Mouse (Mus musculus): ENCODE measurements at regions not wholly inside any gene's neighbourhood (a gene's known extent, or its start where the extent isn't known, plus 50 kb on each side); places are given as distances from the start of the nearest gene placed in this dataset.

DNA sequence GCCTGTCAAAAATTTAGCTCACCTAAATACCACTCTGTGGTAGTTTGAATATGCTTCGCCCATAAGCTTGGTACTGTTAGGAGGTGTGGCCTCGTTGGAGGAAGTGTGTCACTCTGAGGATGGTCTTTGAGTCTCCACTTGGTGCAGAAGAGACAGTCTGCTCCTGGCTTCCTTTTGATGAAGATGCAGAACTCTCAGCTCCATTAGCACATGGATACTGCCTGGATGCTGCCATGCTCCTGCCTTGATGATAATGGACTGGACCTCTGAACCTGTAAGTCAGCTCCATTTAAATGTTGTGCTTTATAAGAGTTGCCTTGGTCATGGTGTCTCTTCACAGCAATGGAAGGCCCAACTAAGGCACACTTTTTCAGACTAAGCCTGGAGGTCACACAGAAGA lies 56.9 kb upstream of the Pik3r1 start:
- no peak for DNase-seq (ENCODE audit: low read depth, low spot score)

DNA sequence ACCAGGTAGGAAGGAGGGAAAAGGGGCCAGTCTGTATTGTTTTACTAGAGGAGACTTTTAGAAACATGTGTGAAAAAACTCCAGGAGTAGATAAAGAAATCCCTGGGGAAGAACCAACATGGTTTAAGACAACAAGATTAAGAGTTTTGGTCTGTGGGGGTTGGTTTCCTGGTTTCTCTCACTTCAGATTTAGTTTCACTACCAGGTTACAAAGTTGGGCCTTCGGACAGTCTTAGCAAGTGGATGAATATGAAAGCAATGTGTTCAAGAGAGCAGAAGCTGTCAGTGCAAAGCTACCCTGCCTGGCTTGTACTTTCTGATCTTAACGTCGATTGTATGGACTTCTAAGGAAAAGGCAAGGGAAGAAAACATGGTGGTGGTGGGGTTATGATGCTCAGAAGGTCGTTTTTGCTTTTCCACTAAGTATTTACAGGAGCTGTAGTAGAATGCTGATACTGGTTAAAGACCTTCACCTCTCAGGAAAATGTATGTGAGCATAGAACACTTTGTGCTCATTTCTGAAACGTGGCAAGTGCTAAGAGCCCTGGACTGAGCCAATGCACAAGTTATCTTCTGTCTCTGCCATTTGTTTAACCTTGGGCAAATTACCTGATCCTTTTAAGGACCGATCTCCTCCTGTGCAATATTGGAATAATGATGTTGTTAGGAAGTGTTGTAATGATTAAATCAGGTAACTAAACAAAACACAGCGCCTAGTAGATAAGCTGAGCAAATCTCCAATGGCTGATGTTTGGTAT lies 64.0 kb upstream of the Pik3r1 start:
- no peak for DNase-seq (ENCODE audit: low read depth, low spot score)

DNA sequence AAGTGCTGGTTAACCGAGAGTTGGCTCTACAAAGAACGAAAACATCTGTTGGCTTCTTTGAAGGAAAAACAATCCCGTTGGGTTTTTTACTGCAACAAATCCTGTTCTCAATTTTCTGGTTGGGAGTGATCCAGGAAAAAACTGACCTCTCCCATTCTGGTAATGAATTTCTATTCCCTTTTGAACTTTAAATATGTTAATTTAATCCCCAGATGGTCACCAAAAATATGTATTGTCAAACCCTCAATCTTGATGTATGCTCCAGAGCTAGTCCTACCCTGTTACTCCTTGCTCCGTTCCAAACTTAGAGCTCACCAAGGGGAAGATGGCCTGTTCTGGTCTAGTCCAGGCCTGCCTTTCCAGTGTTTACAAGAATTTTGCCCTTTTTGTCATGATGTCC lies 66.5 kb upstream of the Pik3r1 start:
- DNase-seq (ENCODE audit: low read depth, low spot score) = no peak

DNA sequence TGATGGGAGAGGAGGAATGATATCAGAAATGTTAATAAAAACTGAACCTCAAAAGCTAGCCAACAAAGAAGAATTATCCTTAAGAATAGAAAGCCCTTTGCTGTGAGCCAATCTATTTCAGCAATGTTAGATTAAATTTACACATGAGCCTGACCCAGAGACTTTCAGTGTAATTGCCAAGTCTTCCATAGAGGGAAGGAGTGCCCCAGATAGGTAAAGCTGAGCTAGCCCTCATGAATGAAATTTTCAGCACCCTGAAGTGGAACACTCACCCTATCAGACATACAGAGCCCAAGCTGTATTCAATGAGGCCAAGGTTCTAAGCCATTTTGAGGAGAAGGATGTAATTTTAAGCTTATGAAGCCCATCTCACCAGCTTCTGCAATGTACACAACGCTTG lies 69.0 kb upstream of the Pik3r1 start:
- DNase-seq (ENCODE audit: low read depth, low spot score) = no peak

DNA sequence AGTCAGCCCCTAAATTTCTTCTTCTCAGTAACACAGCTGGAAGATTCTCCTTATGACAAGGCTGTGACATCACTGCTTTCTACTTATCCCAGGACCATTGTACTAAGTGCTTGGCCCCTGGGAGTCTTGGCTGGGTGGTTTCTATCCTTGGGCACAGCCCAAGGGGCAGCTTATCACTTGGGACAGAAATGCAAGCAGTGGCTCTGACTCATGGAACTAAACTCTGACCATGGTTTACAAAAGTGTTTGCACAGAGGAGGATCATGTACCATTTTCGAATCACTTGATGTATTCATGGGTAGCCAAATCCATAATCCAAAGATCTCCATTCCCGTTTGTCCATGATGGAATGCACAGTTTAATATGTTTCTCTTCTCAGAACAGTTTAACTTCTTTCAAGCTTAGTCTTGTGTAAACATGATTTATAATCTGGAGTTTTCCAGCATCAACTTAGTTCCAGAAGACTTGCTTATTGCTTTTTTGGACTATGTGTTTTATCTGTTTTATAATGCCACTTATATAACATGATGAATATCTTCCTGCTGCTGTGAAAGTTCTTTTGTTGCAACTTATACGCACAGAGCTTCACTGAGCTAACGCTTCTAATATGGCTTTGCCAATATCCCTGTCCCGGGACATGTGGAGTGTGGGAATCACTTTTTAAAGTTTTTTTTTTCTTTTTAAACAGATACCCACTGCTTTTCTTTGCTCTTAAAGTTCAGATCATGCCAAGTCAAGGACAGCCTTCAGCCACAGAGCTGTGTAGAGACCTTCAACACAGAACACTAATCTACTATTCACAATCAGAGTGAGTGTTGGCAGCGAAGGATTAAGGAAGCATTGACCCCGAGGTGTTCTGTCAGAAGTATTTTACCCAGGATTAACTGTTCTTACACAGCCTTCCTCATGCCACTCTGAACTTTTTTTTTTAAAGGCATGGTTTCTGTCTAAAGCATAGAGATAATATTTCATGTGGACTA lies 76.7 kb upstream of the Pik3r1 start:
- no peak for DNase-seq (ENCODE audit: low read depth, low spot score)

DNA sequence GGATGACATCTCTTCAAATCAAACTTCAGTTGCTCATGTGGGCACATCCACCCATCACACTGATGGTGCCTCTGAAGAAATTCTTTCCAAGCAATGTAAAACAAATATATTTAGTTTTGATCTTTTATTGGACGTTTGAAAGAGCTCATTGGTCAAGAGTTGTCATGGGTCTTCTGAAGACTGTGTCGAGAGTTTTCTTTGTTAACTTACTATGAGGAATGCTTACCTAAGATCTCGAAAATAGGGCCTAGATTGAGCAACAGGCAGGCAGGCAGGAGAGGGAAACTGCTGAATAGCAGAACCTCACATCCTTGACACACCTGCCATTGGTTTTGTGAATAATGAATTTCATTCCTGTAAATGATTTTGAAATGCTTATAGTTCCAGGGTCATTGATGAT lies 78.0 kb upstream of the Pik3r1 start:
- DNase-seq (ENCODE audit: low read depth, low spot score) = no peak

DNA sequence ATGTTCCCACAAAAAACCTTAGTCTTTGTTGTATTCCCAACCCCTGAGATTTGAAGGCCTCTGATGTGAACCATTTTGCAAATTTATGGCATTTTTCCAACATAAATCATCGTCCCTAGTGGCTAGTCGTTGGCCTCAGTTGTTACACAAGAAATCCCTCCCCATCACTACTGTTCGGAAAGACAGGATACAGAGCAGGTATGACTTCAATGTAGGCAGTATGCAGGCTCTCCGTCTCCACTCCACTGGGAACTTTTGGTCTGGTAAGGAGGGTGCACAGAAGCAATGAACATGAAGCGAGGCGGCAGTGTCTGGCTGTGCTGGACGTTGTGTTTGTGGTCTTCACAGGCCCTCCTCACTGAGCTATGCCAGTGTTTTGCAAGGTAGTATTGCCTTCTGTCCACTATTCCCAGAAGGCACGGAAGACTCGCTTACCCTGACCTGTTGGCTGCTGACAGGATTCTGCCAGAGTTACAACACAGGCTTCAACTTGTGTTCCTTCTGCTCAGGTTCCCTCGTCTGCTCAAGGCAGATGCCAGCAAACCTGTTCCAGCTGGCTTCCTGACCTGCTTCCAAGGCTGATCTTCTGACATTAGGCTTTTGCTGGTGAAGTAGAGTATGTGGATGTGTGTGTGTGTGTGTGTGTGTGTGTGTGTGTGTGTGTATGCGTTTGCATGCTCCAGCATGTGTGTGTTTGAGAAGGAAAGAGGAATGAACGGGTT lies 80.0 kb upstream of the Pik3r1 start:
- DNase-seq (ENCODE audit: low read depth, low spot score) = no peak

DNA sequence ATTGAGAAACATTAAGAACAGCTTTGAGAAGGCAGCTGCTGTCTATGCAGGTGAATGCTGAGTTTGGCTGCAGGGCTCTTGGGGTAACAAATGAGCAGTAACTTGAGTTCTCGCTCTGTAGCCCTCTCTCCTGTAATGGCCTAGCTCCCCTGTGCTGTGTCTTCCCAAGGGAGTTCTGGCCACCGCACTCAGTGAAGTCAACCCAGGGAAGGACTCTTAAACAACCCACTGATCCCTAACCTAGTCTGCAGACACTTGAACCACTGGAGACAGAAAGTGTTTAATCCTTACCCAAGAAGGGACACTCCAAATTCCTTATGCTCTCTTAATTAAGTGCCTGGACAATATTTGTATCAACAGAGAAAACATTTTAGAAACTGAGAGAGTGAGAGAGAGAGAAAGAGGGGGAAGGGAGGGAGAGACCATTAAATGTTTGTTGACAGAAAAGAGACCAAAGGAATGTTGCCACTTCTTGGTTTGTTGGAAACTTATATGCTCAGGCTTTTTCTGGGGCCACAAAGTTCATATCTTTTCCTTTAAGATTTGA lies 80.7 kb upstream of the Pik3r1 start:
- DNase-seq (ENCODE audit: low read depth, low spot score) = no peak

DNA sequence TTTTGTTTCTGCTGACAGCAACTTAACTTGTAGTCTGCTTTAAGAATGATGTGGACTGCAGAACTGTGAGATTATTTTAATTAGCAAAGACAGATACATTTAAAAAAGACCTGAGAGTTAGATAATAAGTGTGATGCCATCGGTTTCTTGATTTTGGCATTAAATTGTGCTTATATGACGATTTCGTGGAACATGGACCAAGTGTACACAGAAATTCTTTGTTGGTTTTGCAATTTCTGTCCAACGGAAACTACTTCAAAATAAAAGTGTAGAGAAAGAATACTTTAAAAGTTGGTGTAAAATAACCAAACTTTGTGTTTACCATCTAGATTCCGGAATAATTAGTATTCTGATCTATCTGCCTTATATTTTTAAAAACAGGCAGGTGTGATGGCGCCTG lies 81.4 kb upstream of the Pik3r1 start:
- no peak for DNase-seq (ENCODE audit: low read depth, low spot score)

DNA sequence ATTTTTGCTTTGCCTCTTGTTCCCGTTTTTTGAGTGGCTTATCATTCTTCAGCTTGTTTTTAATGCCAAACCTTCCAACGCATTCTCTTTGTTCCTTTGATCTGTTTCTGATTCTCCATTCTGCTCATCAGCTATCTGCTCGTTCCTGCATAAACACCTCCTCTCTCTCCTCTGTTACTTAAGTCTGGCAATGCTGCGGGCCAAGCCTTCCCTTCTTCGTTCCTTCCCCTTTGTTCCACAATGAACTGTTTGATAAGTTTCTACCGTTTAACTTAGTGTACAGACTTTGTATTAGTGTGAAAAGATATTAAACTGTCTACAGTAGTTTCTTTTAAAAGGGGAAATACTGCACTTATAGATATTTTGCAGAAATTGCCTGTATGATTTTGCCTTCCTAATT lies 83.3 kb upstream of the Pik3r1 start:
- no peak for DNase-seq (ENCODE audit: low read depth, low spot score)

DNA sequence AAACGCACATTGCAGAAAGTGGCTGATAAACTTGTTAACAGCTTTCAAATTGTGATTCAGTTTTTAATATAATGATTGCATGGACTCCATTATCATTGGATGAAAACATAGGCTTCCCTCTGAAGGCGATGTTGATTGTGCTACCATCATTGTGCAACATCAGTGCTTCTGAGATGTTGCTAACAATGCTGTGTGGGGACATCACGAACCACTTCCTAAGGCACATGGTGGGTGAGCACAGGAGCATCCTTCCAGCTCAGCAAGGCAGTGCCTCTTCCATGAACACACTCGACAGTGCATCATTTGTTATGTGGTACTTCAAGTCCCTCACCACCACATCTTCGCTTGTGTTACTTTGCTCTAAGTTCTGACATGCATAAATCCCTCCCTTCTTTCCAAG lies 84.9 kb upstream of the Pik3r1 start:
- DNase-seq (ENCODE audit: low read depth, low spot score) = no peak

DNA sequence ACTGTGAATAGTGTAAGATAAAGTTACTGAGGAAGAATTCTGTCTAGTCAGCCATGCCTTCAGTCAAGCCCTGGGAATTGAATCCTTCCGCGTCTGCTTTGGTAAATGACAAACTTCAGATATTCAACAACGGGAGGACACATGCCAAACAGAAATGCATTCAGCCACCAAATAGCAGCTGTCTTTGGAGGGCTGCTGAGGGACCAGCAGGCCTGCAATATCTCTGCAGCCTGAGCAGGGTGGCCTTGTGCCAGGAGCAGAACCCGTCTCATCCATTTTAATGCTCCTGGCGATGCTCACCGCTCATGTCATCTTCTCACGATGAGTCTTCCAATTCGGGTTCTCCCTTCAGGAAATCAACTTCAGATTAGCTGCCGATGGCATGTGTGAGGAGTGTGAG lies 87.1 kb upstream of the Pik3r1 start:
- DNase-seq (ENCODE audit: low read depth, low spot score) = no peak

DNA sequence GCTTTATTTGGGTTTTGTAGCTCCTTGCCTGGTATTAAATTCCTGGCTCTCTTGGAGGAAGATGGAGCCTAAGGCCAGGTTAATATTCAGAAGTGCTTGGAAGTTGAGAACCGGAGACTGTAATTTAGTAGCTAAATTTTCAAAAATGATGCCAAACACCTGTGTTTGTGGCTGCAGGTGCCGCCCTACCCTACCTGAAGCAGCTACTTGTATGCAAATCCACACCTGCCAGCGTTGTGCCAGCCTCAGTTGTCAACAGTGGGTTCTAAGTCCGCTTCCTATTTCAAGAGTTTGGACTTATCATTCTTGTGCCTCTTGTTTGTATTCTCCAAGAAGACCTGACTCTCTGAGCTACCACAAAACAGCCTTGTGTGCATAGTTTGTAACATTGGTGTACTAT lies 92.7 kb upstream of the Pik3r1 start:
- no peak for DNase-seq (ENCODE audit: low read depth, low spot score)

DNA sequence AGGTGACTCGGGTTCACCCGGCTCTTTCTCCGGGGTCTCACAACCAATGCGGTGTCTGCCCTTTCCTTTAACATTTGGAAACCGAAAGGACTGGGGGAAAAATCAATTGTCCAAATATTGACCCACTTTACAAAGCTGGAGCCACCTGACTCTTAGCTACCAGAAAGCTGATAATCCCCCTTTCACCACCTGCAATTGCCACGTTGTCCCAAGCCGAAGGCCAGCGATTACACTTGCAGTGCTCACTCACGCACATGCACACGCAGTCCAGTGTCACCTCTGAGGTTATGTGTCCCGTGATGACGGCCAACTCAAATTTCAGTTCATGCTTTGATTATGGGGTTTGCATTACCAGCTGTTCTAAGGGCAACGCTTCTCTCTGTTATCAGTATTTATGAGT lies 94.0 kb upstream of the Pik3r1 start:
- DNase-seq (ENCODE audit: low read depth, low spot score) = no peak

DNA sequence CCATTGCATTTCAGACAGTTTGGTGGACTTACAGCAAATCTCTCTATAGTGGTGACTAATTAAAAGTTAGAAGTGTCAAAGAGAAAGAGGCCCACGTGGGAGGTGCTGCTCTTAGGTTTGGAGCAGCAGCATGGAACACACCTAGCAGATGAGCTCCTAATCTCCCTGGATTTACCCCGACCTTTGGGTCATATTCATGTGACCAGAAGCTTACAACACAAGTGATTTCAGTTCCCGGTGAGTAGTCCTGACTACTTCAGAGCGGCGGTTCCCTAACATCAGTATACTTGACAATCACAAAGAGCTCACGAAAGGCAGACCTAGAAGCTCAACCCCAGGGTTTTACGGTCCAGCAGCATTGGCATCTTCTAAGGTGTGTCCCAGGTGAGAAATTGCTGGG lies 95.0 kb upstream of the Pik3r1 start:
- no peak for DNase-seq (ENCODE audit: low read depth, low spot score)

DNA sequence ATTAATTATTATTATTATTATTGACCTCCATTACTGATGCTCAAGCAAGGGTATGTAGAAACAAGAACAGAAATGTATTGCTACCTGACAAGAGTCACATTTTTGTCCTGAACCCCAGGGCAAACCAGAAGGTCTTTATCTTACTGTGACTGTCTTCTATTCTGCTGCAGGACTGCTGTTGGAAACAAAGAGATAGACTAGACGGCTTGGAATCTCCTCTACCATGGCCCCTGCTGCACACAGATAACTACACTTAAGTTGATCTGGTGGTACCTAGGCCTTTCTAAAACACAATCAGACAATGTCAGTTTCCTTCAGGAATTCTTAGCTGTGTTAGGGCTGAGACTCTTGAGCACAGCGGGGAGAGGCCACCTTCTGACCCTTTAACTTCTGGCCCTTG lies 95.6 kb upstream of the Pik3r1 start:
- DNase-seq (ENCODE audit: low read depth, low spot score) = no peak

DNA sequence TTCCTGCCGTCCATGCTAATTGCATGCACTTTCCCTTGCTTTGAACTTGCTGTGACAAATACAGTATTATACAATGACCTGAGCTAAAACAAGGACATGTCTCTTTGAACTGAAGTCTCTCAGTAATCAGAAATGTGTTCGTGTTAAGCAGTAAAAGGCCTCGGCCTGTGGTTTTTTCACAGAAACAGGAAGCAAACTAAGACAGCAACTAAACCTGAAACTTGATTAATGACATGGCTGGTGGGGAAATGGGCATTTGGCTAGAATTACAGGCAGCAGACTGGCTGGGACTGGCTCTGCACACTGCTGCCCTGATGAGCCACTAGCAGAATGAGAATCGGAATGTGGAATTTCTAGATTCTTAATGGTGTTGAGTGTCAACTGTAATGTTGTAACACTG lies 98.8 kb upstream of the Pik3r1 start:
- DNase-seq (ENCODE audit: low read depth, low spot score) = no peak

DNA sequence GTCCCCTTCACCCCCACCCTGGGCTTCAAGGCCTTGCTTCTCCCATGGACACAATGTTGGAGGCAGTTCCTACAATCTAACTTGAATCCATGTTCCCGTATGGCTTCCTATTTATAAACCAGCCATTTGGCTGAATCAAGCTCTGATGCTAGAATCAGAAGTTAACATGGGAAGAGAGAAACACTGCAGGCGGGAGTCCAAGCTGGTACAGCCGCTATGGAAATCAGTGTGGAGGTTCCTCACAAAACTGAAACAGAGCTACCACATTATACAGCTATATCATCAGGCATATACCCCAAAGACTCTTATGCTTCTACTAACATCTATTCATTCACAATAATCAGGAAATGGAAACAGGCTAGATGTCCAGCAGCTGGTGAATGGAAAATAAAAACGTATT lies 106.7 kb upstream of the Pik3r1 start:
- no peak for DNase-seq (ENCODE audit: low read depth, low spot score)

DNA sequence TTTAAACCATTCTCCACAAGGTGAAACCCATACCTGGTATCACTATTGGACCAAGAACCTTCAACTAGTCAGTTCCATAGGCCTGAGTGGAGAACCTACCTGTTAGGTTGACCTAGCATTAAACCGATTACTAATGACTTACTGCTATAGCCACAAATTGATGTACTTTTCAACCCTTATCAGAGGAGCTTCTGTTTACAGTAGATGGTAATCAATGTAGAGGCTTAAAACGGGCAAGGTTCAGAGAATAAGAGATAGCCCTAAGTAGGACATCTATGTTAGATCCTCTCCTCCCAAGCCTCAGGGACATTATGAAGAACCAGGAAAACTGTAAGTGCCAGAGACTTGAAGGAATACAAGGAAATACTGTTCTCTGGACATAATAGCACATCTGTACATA lies 108.1 kb upstream of the Pik3r1 start:
- DNase-seq (ENCODE audit: low read depth, low spot score) = no peak

DNA sequence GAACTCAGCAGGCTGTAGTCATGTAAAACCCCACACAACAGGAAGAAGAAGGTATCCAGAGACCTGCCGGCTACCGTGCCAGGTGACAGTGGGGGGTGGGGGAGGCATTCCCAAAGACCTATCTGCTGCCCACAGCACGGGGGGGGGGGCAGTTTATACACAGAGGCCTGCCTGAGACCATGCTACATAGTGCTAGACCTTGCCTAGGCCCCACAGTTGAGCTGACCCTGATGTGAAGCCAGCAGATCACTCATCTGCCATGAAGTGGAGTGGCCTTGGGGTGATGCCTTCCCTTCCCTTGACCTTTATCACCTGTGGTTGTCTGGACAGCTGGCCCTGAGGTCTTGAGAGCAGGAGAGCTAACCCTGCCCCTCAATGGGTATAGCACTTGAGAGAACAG lies 108.6 kb upstream of the Pik3r1 start:
- no peak for DNase-seq (ENCODE audit: low read depth, low spot score)

DNA sequence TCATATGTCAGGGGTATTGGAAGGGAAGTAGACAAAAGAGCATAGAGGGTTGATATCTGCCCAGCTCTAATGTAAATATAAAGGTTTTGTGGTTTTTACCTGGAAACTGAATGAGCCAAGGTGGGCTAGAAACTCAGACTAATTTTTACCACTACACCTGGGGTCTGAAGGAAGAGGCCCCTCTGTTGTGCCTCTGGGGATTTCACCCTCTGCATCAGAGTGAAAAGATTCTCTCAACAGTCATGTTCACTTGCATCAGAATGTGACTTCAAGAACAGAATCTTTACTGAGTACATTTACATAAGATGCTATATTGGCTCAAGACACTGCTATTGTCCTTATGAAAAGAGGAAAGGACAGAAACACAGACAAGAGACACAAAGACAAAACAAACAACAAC lies 110.2 kb upstream of the Pik3r1 start:
- no peak for DNase-seq (ENCODE audit: low read depth, low spot score)

DNA sequence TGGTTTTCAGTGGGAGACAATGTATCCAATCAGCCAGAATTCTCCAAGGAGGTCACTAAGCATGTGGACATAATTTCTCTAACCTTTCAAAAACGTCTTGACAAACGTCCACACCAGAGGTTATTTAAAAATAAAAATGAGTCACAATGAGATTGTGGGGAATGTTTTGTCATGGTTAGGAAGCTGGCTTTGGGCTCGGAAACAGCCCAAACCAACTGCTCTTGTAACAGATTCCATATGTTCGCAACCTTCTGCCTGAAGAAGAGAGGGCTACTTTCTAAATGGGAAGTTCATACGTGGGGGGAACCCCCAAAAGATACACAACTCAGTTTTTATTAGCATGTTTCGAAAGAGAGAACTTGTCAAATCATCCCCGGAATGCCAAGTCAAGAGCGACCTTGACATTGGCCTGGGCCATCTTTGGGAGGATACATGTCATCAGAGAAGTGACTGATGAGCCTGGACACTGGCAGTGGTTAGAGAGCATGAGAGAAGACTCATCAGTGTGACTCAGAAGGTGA lies 111.6 kb upstream of the Pik3r1 start:
- DNase-seq (ENCODE audit: low read depth, low spot score) = no peak
